Mouse (Mus musculus) lung, adult 18-20 months (tissue): ENCODE results near the gene Gm14698.
"Not testable (repeated sequence)": the region's sequence is repeated elsewhere in the genome, so short reads cannot be mapped to it uniquely, and the experiment has no call there.

Experiments
- DNase-seq, 2 experiments: peaks; one replicate each; pipeline ENCODE4 v3.0.0; 2022; ENCODE audit warnings: mixed read lengths in 2 of 2

Gm14698 gene

GRCm38 (mm10) chrX:68821059-68821458, at the start of gene Gm14698:
Gm14698 (plus strand) TSS chrX:68821093.
- DNase-seq, result not testable (repeated sequence)

- not testable (repeated sequence) for DNase-seq
These were observed 444 bp upstream of the Gm14698 start for GRCm38 (mm10) chrX:68820449-68820848.

GRCm38 (mm10) chrX:68839548-68840444, 18.9 kb downstream of the Gm14698 start:
- no peak for DNase-seq

GRCm38 (mm10) chrX:68865145-68865544, 44.3 kb downstream of the Gm14698 start:
- no peak for DNase-seq
